In the genomic region with DNA sequence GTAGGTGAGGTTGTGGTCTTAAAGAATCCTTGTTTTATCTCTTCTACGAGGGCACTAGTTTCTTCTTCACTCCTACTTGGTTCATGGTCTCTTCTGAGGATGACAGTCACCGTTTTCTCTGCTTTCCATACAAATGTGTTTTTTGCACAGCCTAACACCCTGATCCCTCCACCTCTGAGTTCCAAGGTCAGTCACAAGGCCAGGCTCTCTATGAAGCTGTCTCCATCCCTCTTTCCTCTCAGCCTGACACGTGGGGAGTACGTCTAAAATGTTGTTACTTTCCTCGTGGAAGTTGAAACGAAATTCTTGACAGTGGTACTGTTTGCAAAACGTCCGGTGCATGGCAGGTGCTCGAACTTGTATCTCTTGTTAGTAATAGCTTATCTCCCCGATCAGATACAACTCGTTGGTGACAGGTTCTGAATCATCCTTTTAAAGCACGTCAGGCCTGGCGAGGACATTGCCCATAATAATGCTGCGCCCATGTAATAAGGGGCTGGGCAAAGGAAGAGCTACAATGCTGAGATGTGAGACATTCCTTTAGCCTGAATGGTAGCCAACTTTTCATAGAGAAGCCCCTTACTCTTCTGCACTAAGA, we compare ENCODE assay signal across 9 mouse cellular contexts. TPM values are rescaled to one million over a fixed set of nuclear protein-coding genes. Genes with fewer than 3 reads are reported as not detected.
DNase-seq lines count a peak whose midpoint lies in the region; ATAC-seq and TF ChIP-seq lines count a peak whose summit lies in the region.
"Had no signal": no experiment of that assay in that cellular context is flagged by ENCODE, and none has a peak within 500 bp of the region (broad histone marks: within the 10 kb centered on the region; RNA-seq: fewer than 3 reads in every experiment).

No protein-coding gene starts in this region.

- peak in 1 of 2 experiments; percentile 19 for DNase-seq in heart, adult 2 months
- DNase-seq in heart, postnatal 14 days: no peak
- no peak for DNase-seq in midbrain, embryonic 10.5 days (ENCODE audit: low spot score)
- no peak for DNase-seq in urinary bladder, postnatal 4 days (ENCODE audit: low spot score in 2 of 2)
- DNase-seq in thymus, postnatal 25 days: no peak
- no peak for DNase-seq in gastrocnemius, adult 18-20 months (ENCODE audit: low spot score)

- peaks cover 5% of the 10 kb centered on the region for H3K79me2 ChIP-seq in heart, adult 2 months (replicated peaks; ENCODE audit: control insufficient read depth, insufficient read depth, low read length)

- WGBS in heart, adult 2 months: 19% methylated on average over 14 of the region's 14 CpGs
- WGBS in midbrain, embryonic 10.5 days: 25% methylated on average over 14 of the region's 14 CpGs

- H3K4me1 ChIP-seq in heart, adult 2 months (ENCODE audit: control insufficient read depth, insufficient read depth, low read length): peaks cover 9% of the 10 kb centered on the region
- peaks cover 20% of the 10 kb centered on the region for H3K4me1 ChIP-seq in E14TG2a.4 (replicated peaks; ENCODE audit: low read depth, low read length)
- peaks cover 25% of the 10 kb centered on the region for H3K4me1 ChIP-seq in midbrain, embryonic 10.5 days

- peak overlapping the region; percentile 60 for H3K9ac ChIP-seq in heart, adult 2 months (ENCODE audit: low read depth, low read length)

- H3K27ac ChIP-seq in heart, adult 2 months: peak overlapping the region; percentile 59
- peak overlapping the region; percentile 92 for H3K27ac ChIP-seq in midbrain, embryonic 10.5 days (replicated peaks)

- H3K27me3 ChIP-seq in heart, adult 2 months (ENCODE audit: control insufficient read depth, insufficient read depth, low read length): no peaks in the 10 kb centered on the region
- H3K27me3 ChIP-seq in E14TG2a.4 (ENCODE audit: insufficient read depth, low read length): no peaks in the 10 kb centered on the region
- H3K27me3 ChIP-seq in midbrain, embryonic 10.5 days (ENCODE audit: low read depth, poor library complexity, severe bottlenecking): no peaks in the 10 kb centered on the region

- peak overlapping the region; percentile 45 for H3K4me3 ChIP-seq in heart, adult 2 months
- peak overlapping the region; percentile 96 for H3K4me3 ChIP-seq in E14TG2a.4 (replicated peaks; ENCODE audit: low read length)
- peak overlapping the region; percentile 93 for H3K4me3 ChIP-seq in midbrain, embryonic 10.5 days

- no peak; the same call in 1 of the 2 replicates for TF ChIP-seq POLR2A in heart, adult 2 months (IDR thresholded peaks at IDR 0.05; ENCODE audit: insufficient read depth, low read depth, low read length)

- intact Hi-C loops in heart, adult 2 months (cut with DNase I): loop anchor here (2.0 kb wide), 1 partner anchor 48 kb away; no protein-coding TSS in a partner anchor
- intact Hi-C loops in heart, postnatal 14 days (cut with DNase I): no loop called here

- H3K36me3 ChIP-seq in heart, adult 2 months (ENCODE audit: control insufficient read depth, insufficient read depth, low read length): peaks cover 14% of the 10 kb centered on the region; the same call in 1 of the 2 replicates
- no peaks in the 10 kb centered on the region for H3K36me3 ChIP-seq in E14TG2a.4 (ENCODE audit: insufficient read depth, low read length)
- no peaks in the 10 kb centered on the region for H3K36me3 ChIP-seq in midbrain, embryonic 10.5 days

- no peaks in the 10 kb centered on the region for H3K9me3 ChIP-seq in E14TG2a.4 (ENCODE audit: low read length)
- no peaks in the 10 kb centered on the region for H3K9me3 ChIP-seq in midbrain, embryonic 10.5 days (replicated peaks)

- TF ChIP-seq CTCF in heart, adult 2 months (IDR thresholded peaks at IDR 0.05): no peak
- no peak; the same call in 1 of the 2 replicates for TF ChIP-seq CTCF in E14TG2a.4 (conservative IDR thresholded peaks at IDR 0.05; ENCODE audit: low read length)

- no peak for TF ChIP-seq EP300 in heart, adult 2 months (IDR thresholded peaks at IDR 0.05; ENCODE audit: insufficient read depth, low read depth, low read length)

- ATAC-seq in granulocyte monocyte progenitor cell, adult 5-6 weeks (replicated peaks; ENCODE audit: poor library complexity, severe bottlenecking): peak; percentile 21

RNA-seq across cellular contexts. Expression of gene Ralgapb, which starts 0.6 kb away (rescaled TPM):
- total RNA-seq in heart, adult 2 months (2021): 10 to 100 TPM; 33.7 to 34.5 TPM
- 14.6 and 32.2 TPM in 2 replicates for polyA plus RNA-seq in heart, adult 2 months (2012; rRNA removed)
- total RNA-seq in heart, postnatal 14 days (2021): 10 to 100 TPM; 33.5 TPM
- 24.0 and 54.0 TPM in 2 replicates for total RNA-seq in granulocyte monocyte progenitor cell, adult 5-6 weeks (2014; fragmentation: Nextera tagmentation)
- total RNA-seq in granulocyte monocyte progenitor cell, adult 5-6 weeks (2017): 25.8 and 32.1 TPM in 2 replicates
- 11.0 and 11.6 TPM in 2 replicates for polyA plus RNA-seq in midbrain, embryonic 10.5 days (2016; fragmentation: Nextera tagmentation; extraction: Ambion mirVana)
- 10 to 100 TPM; 31.3 to 34.4 TPM for total RNA-seq in gastrocnemius, adult 18-20 months (2021)

RNA-seq across cellular contexts. Expression of gene Snhg11, which starts 33.7 kb away (rescaled TPM):
- total RNA-seq in heart, adult 2 months (2021): under 1 TPM in 1 of 2 experiments, not detected in 1; 0.05 TPM
- 0.55 and 1.1 TPM in 2 replicates for polyA plus RNA-seq in heart, adult 2 months (2012; rRNA removed)
- under 1 TPM; 0.15 to 0.22 TPM for total RNA-seq in heart, postnatal 14 days (2021)
- total RNA-seq in granulocyte monocyte progenitor cell, adult 5-6 weeks (2014; fragmentation: Nextera tagmentation): 0.04 TPM in 1 of 2 replicates, not detected in the other
- total RNA-seq in granulocyte monocyte progenitor cell, adult 5-6 weeks (2017): 0.21 TPM in 1 of 2 replicates, not detected in the other
- polyA plus RNA-seq in midbrain, embryonic 10.5 days (2016; fragmentation: Nextera tagmentation; extraction: Ambion mirVana): 36.4 and 55.1 TPM in 2 replicates
- under 1 TPM; 0.16 to 0.28 TPM for total RNA-seq in gastrocnemius, adult 18-20 months (2021)
- total RNA-seq: hematopoietic stem cell, adult 5-6 weeks had no signal

Comparison
In these comparisons a context has a peak if more than half of its experiments do, and no peak if none do; other contexts are left out.
1. H3K4me3 ChIP-seq: peak in every context shown above with its lines; median percentile 96 in E14TG2a.4; 93 in midbrain, embryonic 10.5 days; 45 in heart, adult 2 months.